Mouse (Mus musculus) olfactory bulb, adult 2 months (tissue): ENCODE results near the gene Cltrn.

Experiments
- CTCF ChIP-seq: fragments of 200-500 bp; IDR thresholded peaks from 2 replicates; pipeline ENCODE4 v1.5.1; 2012; ENCODE audit warnings: low read depth, mild to moderate bottlenecking, low read length, moderate library complexity; ENCODE audit not compliant: insufficient read depth
- POLR2A ChIP-seq: fragments of 200-500 bp; IDR thresholded peaks from 2 replicates; pipeline ENCODE4 v1.6.1; 2012; ENCODE audit warnings: mild to moderate bottlenecking, low read depth, low read length, moderate library complexity; ENCODE audit not compliant: insufficient read depth

GRCm38 (mm10) chrX:164038882-164039281, 49.7 kb upstream of the Cltrn start:
- TF ChIP-seq POLR2A (no peak), CTCF (no peak)
